Mouse (Mus musculus): ENCODE measurements around the gene Slc35d1. TPM values are rescaled to one million over a fixed set of nuclear protein-coding genes. Genes with fewer than 3 reads are reported as not detected.

The Slc35d1 gene
- polyA plus RNA-seq, 1 experiment: 0.28 TPM

- Histone ChIP-seq H3K4me1 (ENCODE audit: control insufficient read depth) (peaks cover 4% of the 10 kb centered on the region), H3K9me3 (ENCODE audit: control insufficient read depth, low read length) (no peaks in the 10 kb centered on the region), H3K27me3 (ENCODE audit: control insufficient read depth) (no peaks in the 10 kb centered on the region), H3K36me3 (ENCODE audit: control insufficient read depth) (no peaks in the 10 kb centered on the region), H3K4me3 (replicated peaks) (no peak overlapping the region)
- TF ChIP-seq GATA1 (IDR thresholded peaks at IDR 0.05; ENCODE audit: low read length) (no peak), TAL1 (IDR thresholded peaks at IDR 0.05; ENCODE audit: low read length) (no peak)
These were observed 7.9 kb upstream of the Slc35d1 start for GRCm38 (mm10) chr4:103222854-103223253.

- TF ChIP-seq TAL1 (IDR thresholded peaks at IDR 0.05; ENCODE audit: low read length) (no peak), GATA1 (IDR thresholded peaks at IDR 0.05; ENCODE audit: low read length) (no peak)
- Histone ChIP-seq H3K4me1 (ENCODE audit: control insufficient read depth) (peaks cover 4% of the 10 kb centered on the region), H3K4me3 (replicated peaks) (no peak overlapping the region), H3K27me3 (ENCODE audit: control insufficient read depth) (no peaks in the 10 kb centered on the region), H3K9me3 (ENCODE audit: control insufficient read depth, low read length) (no peaks in the 10 kb centered on the region), H3K36me3 (ENCODE audit: control insufficient read depth) (no peaks in the 10 kb centered on the region)
These were observed 6.8 kb upstream of the Slc35d1 start for GRCm38 (mm10) chr4:103221789-103222188.

- TF ChIP-seq TAL1 (IDR thresholded peaks at IDR 0.05; ENCODE audit: low read length) (no peak), GATA1 (IDR thresholded peaks at IDR 0.05; ENCODE audit: low read length) (no peak)
These were observed 4.0 kb upstream of the Slc35d1 start for GRCm38 (mm10) chr4:103219011-103219410.

GRCm38 (mm10) chr4:103216046-103216445 is 1.1 kb upstream of the Slc35d1 start:
- Histone ChIP-seq H3K27me3 (ENCODE audit: control insufficient read depth) (no peaks in the 10 kb centered on the region), H3K36me3 (ENCODE audit: control insufficient read depth) (peaks cover 11% of the 10 kb centered on the region), H3K9me3 (ENCODE audit: control insufficient read depth, low read length) (no peaks in the 10 kb centered on the region), H3K4me3 (replicated peaks) (no peak overlapping the region), H3K4me1 (ENCODE audit: control insufficient read depth) (peaks cover 34% of the 10 kb centered on the region)
- TF ChIP-seq TAL1 (IDR thresholded peaks at IDR 0.05; ENCODE audit: low read length) (no peak), GATA1 (IDR thresholded peaks at IDR 0.05; ENCODE audit: low read length) (no peak)

More at GRCm38 (mm10) chr4:103219011-103219410, 4.0 kb upstream of the Slc35d1 start:
- Histone ChIP-seq H3K36me3 (ENCODE audit: control insufficient read depth) (no peaks in the 10 kb centered on the region), H3K9me3 (ENCODE audit: control insufficient read depth, low read length) (no peaks in the 10 kb centered on the region), H3K4me3 (replicated peaks) (no peak overlapping the region), H3K4me1 (ENCODE audit: control insufficient read depth) (peaks cover 22% of the 10 kb centered on the region), H3K27me3 (ENCODE audit: control insufficient read depth) (no peaks in the 10 kb centered on the region)

GRCm38 (mm10) chr4:103214498-103214924 is 453 bp downstream of the Slc35d1 start:
- TF ChIP-seq TAL1 (IDR thresholded peaks at IDR 0.05; ENCODE audit: low read length) (no peak), GATA1 (IDR thresholded peaks at IDR 0.05; ENCODE audit: low read length) (no peak)
- Histone ChIP-seq H3K9me3 (ENCODE audit: control insufficient read depth, low read length) (no peaks in the 10 kb centered on the region), H3K36me3 (ENCODE audit: control insufficient read depth) (peaks cover 24% of the 10 kb centered on the region), H3K4me1 (ENCODE audit: control insufficient read depth) (peaks cover 34% of the 10 kb centered on the region), H3K4me3 (replicated peaks) (peak overlapping the region; percentile 99), H3K27me3 (ENCODE audit: control insufficient read depth) (no peaks in the 10 kb centered on the region)

- no peaks in the 10 kb centered on the region for H3K9me3 ChIP-seq (ENCODE audit: control insufficient read depth, low read length)
- peaks cover 29% of the 10 kb centered on the region for H3K36me3 ChIP-seq (ENCODE audit: control insufficient read depth)
- TF ChIP-seq GATA1 (IDR thresholded peaks at IDR 0.05; ENCODE audit: low read length) (no peak), TAL1 (IDR thresholded peaks at IDR 0.05; ENCODE audit: low read length) (no peak)
- H3K4me1 ChIP-seq (ENCODE audit: control insufficient read depth): peaks cover 34% of the 10 kb centered on the region
- H3K4me3 ChIP-seq (replicated peaks): peak overlapping the region; percentile 99
- no peaks in the 10 kb centered on the region for H3K27me3 ChIP-seq (ENCODE audit: control insufficient read depth)
These were observed 986 bp downstream of the Slc35d1 start for GRCm38 (mm10) chr4:103213859-103214497.

- Histone ChIP-seq H3K27me3 (ENCODE audit: control insufficient read depth) (no peaks in the 10 kb centered on the region), H3K36me3 (ENCODE audit: control insufficient read depth) (peaks cover 76% of the 10 kb centered on the region), H3K4me1 (ENCODE audit: control insufficient read depth) (peaks cover 12% of the 10 kb centered on the region), H3K4me3 (replicated peaks) (no peak overlapping the region), H3K9me3 (ENCODE audit: control insufficient read depth, low read length) (no peaks in the 10 kb centered on the region)
- TF ChIP-seq TAL1 (IDR thresholded peaks at IDR 0.05; ENCODE audit: low read length) (no peak), GATA1 (IDR thresholded peaks at IDR 0.05; ENCODE audit: low read length) (no peak)
These were observed 6.4 kb downstream of the Slc35d1 start for GRCm38 (mm10) chr4:103208553-103208952.

- Histone ChIP-seq H3K9me3 (ENCODE audit: control insufficient read depth, low read length) (no peaks in the 10 kb centered on the region), H3K36me3 (ENCODE audit: control insufficient read depth) (peaks cover 79% of the 10 kb centered on the region), H3K4me1 (ENCODE audit: control insufficient read depth) (no peaks in the 10 kb centered on the region), H3K4me3 (replicated peaks) (no peak overlapping the region), H3K27me3 (ENCODE audit: control insufficient read depth) (no peaks in the 10 kb centered on the region)
- TF ChIP-seq GATA1 (IDR thresholded peaks at IDR 0.05; ENCODE audit: low read length) (no peak), TAL1 (IDR thresholded peaks at IDR 0.05; ENCODE audit: low read length) (no peak)
These were observed 11.3 kb downstream of the Slc35d1 start for GRCm38 (mm10) chr4:103203646-103204045.

- no peak overlapping the region for H3K4me3 ChIP-seq (replicated peaks)
- H3K36me3 ChIP-seq (ENCODE audit: control insufficient read depth): peaks cover 78% of the 10 kb centered on the region
- no peaks in the 10 kb centered on the region for H3K4me1 ChIP-seq (ENCODE audit: control insufficient read depth)
- TF ChIP-seq TAL1 (IDR thresholded peaks at IDR 0.05; ENCODE audit: low read length): no peak
- no peak for TF ChIP-seq GATA1 (IDR thresholded peaks at IDR 0.05; ENCODE audit: low read length)
- no peaks in the 10 kb centered on the region for H3K9me3 ChIP-seq (ENCODE audit: control insufficient read depth, low read length)
- no peaks in the 10 kb centered on the region for H3K27me3 ChIP-seq (ENCODE audit: control insufficient read depth)
These were observed 14.9 kb downstream of the Slc35d1 start for GRCm38 (mm10) chr4:103200046-103200445.

Data from erythroblast, embryonic 14.5 days (primary cell).